Mouse (Mus musculus) heart, postnatal 25 days (tissue): ENCODE data around the gene Ssbp4. TPM values are rescaled to one million over a fixed set of nuclear protein-coding genes. Genes with fewer than 3 reads are reported as not detected.

Experiments used
- DNase-seq: peaks from one replicate; pipeline ENCODE4 v3.0.0; 2022; ENCODE audit warnings: low spot score
- intact Hi-C: fragments of 180-260 bp; cut with DNase I; formaldehyde crosslinking; loops from one replicate; pipeline ENCODE4 v1.15.1; 2025
- total RNA-seq, 2 experiments: library from RNA; stranded (reverse); gene quantifications; 2 replicates each; pipeline ENCODE4 v1.2.3; 2021

The Ssbp4 gene
- total RNA-seq, 2 experiments from 2014 or later, result 37.0 to 37.7 TPM

- intact Hi-C loops, result loop anchor here (2.0 to 5.0 kb wide), 3 partner anchors 42 to 147 kb away; no protein-coding TSS in a partner anchor
- peak; percentile 94 for DNase-seq
These were observed 1.4 kb upstream of the Ssbp4 start for GRCm38 (mm10) chr8:70609849-70610795.

- intact Hi-C loops, result no loop called here
These were observed 736 bp upstream of the Ssbp4 start for GRCm38 (mm10) chr8:70609368-70609848.

DNA sequence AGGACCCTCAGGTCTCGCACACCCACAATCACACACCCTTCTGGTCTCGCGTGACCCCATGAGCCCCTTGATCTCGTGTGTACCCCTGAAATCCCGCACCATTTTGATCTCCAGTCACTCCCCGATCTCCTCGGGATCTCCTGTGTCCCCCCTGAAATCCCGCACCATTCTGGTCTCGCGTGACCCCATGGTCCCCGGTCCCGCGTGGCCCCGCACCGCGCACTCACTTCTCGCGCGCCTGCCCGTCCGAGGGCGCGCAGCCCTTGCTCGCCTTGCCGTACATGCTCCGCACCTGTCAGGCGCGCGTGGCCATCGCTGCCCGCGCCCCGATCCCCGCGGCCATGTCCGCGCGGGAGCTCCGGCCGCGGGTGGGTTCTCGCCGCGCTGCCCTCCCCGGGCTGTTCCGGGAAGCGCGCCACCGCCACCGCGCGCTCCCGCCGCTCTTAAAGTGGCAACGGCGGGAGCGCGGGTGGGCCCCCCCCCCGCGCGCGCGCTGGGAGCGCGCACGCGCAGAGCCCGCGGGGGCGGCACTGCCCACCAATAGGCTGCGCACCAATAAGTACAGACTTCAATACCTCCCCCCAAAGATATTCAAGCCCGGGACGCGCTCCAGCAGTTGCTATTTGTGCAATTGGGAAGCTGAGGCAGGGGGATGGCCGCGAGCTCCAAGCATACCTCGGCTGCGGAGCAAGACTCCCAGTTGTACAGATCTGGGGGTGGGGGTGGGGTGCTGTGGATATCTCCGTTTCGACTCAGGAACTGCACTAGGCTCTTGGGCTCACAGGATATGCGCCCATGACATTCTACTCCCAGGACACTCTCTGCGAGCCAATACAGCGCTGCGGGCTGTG lies 549 bp downstream of the Ssbp4 start:
- intact Hi-C loops, result no loop called here
- DNase-seq, result peak; percentile 51

More at GRCm38 (mm10) chr8:70609368-70609848, 736 bp upstream of the Ssbp4 start:
- peak; percentile 91 for DNase-seq

GRCm38 (mm10) chr8:70607603-70607897 lies 1.1 kb downstream of the Ssbp4 start:
- DNase-seq, result no peak
- intact Hi-C loops, result no loop called here

- no peak for DNase-seq
- intact Hi-C loops, result no loop called here
These were observed 1.7 kb downstream of the Ssbp4 start for GRCm38 (mm10) chr8:70606780-70607602.

GRCm38 (mm10) chr8:70605871-70606779 lies 2.5 kb downstream of the Ssbp4 start:
- intact Hi-C loops, result no loop called here
- DNase-seq, result no peak

DNA sequence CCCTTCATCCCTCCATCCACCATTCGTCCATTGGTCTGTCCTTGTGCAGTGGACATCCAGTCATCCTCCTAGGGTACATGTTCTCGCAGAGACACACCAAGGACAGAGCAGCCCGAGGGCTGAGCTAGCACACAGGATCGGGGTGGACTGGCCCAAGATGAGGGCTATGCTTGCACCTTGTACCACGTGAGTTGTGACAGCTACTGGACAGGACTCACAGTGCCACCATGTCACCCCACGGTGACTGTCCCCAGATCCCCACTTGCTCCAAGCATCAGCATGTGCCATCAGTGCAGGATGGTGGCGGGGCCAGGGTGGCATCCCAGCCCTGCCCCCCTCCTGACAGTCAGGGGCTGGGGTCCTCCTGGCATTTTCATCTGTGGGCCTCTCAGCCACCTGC lies 4.1 kb downstream of the Ssbp4 start:
- no peak for DNase-seq
- intact Hi-C loops, result no loop called here

- DNase-seq, result no peak
- intact Hi-C loops, result no loop called here
These were observed 6.4 kb downstream of the Ssbp4 start for GRCm38 (mm10) chr8:70602139-70602811.

GRCm38 (mm10) chr8:70601271-70601649 lies 7.4 kb downstream of the Ssbp4 start:
- intact Hi-C loops, result no loop called here
- DNase-seq, result no peak

GRCm38 (mm10) chr8:70600473-70601270 lies 8.0 kb downstream of the Ssbp4 start:
- no peak for DNase-seq
- intact Hi-C loops, result no loop called here

- intact Hi-C loops, result loop anchor here (10.0 kb wide), 1 partner anchor 55 kb away; no protein-coding TSS in a partner anchor
These were observed 9.0 kb downstream of the Ssbp4 start for GRCm38 (mm10) chr8:70599507-70600290.

DNA sequence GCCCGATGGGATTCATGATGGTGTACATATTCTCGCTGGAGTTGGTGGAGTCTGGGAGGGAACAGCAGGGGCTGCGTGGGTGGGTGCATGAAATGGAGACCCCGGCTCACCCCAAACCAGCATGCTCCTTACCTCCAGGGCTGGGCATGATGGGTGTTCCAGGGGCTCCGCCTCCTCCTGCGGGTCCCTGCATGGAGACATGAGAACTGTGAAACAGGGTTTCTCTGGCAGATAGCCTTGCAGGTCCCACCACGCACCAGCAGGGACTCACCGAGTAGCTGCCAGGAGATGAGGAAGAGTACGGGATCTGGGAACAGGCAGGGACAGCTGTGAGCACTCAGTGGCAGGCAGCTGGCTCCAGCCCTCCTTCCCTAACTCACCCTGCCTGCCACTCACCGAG lies 9.9 kb downstream of the Ssbp4 start:
- DNase-seq, result no peak
- intact Hi-C loops, result loop anchor here (10.0 kb wide), 1 partner anchor 54 kb away; no protein-coding TSS in a partner anchor

More at GRCm38 (mm10) chr8:70599507-70600290, 9.0 kb downstream of the Ssbp4 start:
- DNase-seq, result no peak

DNA sequence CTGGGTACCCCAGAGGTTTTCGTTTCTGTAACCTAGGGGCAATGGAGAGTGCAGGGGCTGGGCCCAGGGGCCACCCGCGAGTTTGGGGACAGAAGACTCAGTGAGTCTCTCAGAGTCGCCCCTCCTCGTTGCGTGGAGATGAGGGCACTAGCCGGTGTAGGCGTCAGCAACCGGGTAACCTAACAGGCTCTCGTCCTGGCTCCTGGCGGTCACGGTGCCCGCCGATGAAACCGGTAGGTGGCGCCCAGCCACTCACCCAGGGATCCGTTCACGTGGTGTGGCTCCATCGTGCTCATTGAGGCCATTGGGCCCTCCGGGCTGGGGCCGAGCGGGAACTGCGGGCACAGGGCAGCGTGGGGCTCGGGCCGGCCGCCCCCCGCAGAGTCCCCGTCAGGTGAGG lies 10.4 kb downstream of the Ssbp4 start:
- intact Hi-C loops, result loop anchor here (10.0 kb wide), 1 partner anchor 53 kb away; no protein-coding TSS in a partner anchor
- no peak for DNase-seq

GRCm38 (mm10) chr8:70597417-70598272 lies 11.0 kb downstream of the Ssbp4 start:
- DNase-seq, result no peak
- intact Hi-C loops, result loop anchor here (10.0 kb wide), 1 partner anchor 53 kb away; no protein-coding TSS in a partner anchor

- no peak for DNase-seq
- intact Hi-C loops, result loop anchor here (10.0 kb wide), 1 partner anchor 52 kb away; no protein-coding TSS in a partner anchor
These were observed 11.8 kb downstream of the Ssbp4 start for GRCm38 (mm10) chr8:70596775-70597416.
